Mouse (Mus musculus): Measurements from ENCODE around the gene Runx2.

Gene Runx2

GRCm38 (mm10) chr17:44814508-44815175 is at the start of gene Runx2:
Gene Runx2, minus strand, starts transcription at chr17:44814797.
- DNase-seq (ENCODE audit: low spot score in 2 of 2), result no peak

GRCm38 (mm10) chr17:44863165-44863564 is 48.6 kb upstream of the Runx2 start:
- no peak for DNase-seq (ENCODE audit: low spot score in 2 of 2)

- DNase-seq (ENCODE audit: low spot score in 2 of 2), result no peak
These were observed 27.6 kb upstream of the Runx2 start for GRCm38 (mm10) chr17:44842184-44842583.

GRCm38 (mm10) chr17:44831201-44831600 is 16.6 kb upstream of the Runx2 start:
- DNase-seq (ENCODE audit: low spot score in 2 of 2), result no peak

- no peak for DNase-seq (ENCODE audit: low spot score in 2 of 2)
These were observed 15.0 kb upstream of the Runx2 start for GRCm38 (mm10) chr17:44829587-44829986.

- DNase-seq (ENCODE audit: low spot score in 2 of 2), result no peak
These were observed 13.4 kb upstream of the Runx2 start for GRCm38 (mm10) chr17:44827964-44828363.

GRCm38 (mm10) chr17:44827124-44827523 is 12.5 kb upstream of the Runx2 start:
- no peak for DNase-seq (ENCODE audit: low spot score in 2 of 2)

GRCm38 (mm10) chr17:44821940-44822339 is 7.3 kb upstream of the Runx2 start:
- DNase-seq (ENCODE audit: low spot score in 2 of 2), result no peak

- DNase-seq (ENCODE audit: low spot score in 2 of 2), result no peak
These were observed 5.2 kb upstream of the Runx2 start for GRCm38 (mm10) chr17:44819816-44820215.

GRCm38 (mm10) chr17:44818825-44819224 is 4.2 kb upstream of the Runx2 start:
- no peak for DNase-seq (ENCODE audit: low spot score in 2 of 2)

- DNase-seq (ENCODE audit: low spot score in 2 of 2), result no peak
These were observed 7.6 kb downstream of the Runx2 start for GRCm38 (mm10) chr17:44807031-44807430.

- DNase-seq (ENCODE audit: low spot score in 2 of 2), result no peak
These were observed 17.3 kb downstream of the Runx2 start for GRCm38 (mm10) chr17:44797331-44797730.

GRCm38 (mm10) chr17:44792218-44792917 is 22.2 kb downstream of the Runx2 start:
- DNase-seq (ENCODE audit: low spot score in 2 of 2), result no peak

GRCm38 (mm10) chr17:44788982-44789747 is 25.4 kb downstream of the Runx2 start:
- no peak for DNase-seq (ENCODE audit: low spot score in 2 of 2)

GRCm38 (mm10) chr17:44783143-44783542 is 31.5 kb downstream of the Runx2 start:
- DNase-seq (ENCODE audit: low spot score in 2 of 2), result no peak

- DNase-seq (ENCODE audit: low spot score in 2 of 2), result no peak
These were observed 32.2 kb downstream of the Runx2 start for GRCm38 (mm10) chr17:44782366-44782765.

- DNase-seq (ENCODE audit: low spot score in 2 of 2), result no peak
These were observed 34.2 kb downstream of the Runx2 start for GRCm38 (mm10) chr17:44780353-44780752.

- DNase-seq (ENCODE audit: low spot score in 2 of 2), result no peak
These were observed 36.5 kb downstream of the Runx2 start for GRCm38 (mm10) chr17:44778141-44778540.

GRCm38 (mm10) chr17:44777337-44777804 is 37.2 kb downstream of the Runx2 start:
- DNase-seq (ENCODE audit: low spot score in 2 of 2), result peak; percentile 38 to 52

GRCm38 (mm10) chr17:44776738-44777270 is 37.8 kb downstream of the Runx2 start, which contains the start of gene Supt3:
Gene Supt3, plus strand, starts transcription at chr17:44777152.
- peak; percentile 92 to 95 for DNase-seq (ENCODE audit: low spot score in 2 of 2)

- DNase-seq (ENCODE audit: low spot score in 2 of 2), result no peak
These were observed 42.0 kb downstream of the Runx2 start for GRCm38 (mm10) chr17:44772576-44772975.

GRCm38 (mm10) chr17:44770871-44771270 is 43.7 kb downstream of the Runx2 start:
- no peak for DNase-seq (ENCODE audit: low spot score in 2 of 2)
